Mouse (Mus musculus): ENCODE measurements around the gene Tenm4. TPM values are rescaled to one million over a fixed set of nuclear protein-coding genes. Genes with fewer than 3 reads are reported as not detected.
A peak's percentile ranks its signal among the peaks of the same experiment; 100 is the strongest.

The Tenm4 gene
- polyA plus RNA-seq, 1 experiment from 2014 or later: 0.68 TPM

DNA sequence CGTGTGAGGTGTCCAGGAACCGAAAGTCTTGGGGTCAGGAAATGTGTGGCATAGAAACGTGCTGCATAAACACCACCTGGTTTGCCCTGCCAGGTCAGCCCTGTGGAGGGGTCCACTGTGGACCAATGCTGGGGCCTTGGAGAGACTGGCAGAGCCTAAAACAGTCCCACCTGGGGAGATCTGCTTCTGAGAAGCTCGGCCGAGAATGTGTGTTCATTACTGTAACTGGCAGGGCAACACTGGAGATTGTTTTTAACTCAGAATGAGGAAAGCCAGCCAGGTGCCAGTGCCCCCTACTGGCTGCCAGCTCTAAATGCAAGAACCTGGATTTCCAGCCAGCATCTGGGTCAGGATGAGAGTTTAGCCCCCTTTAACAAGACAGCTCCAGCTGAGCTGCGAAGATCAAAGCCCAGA, 383.2 kb downstream of the Tenm4 start:
- H3K27ac ChIP-seq (ENCODE audit: low read depth): no peak overlapping the region
- no peak overlapping the region for H3K4me2 ChIP-seq (ENCODE audit: low read depth, low read length)
- no peaks in the 10 kb centered on the region for H3K36me3 ChIP-seq (replicated peaks; ENCODE audit: insufficient read depth, low read length)
- H3K4me1 ChIP-seq (ENCODE audit: insufficient read depth): no peaks in the 10 kb centered on the region
- H3K4me3 ChIP-seq (ENCODE audit: low read depth, low read length): no peak overlapping the region
- H3K9me3 ChIP-seq (ENCODE audit: low read length): no peaks in the 10 kb centered on the region
- H3K9ac ChIP-seq (replicated peaks): no peak overlapping the region
- TF ChIP-seq CTCF (IDR thresholded peaks at IDR 0.05; ENCODE audit: low read depth) (peak; percentile 72), EP300 (IDR thresholded peaks at IDR 0.05; ENCODE audit: low read depth) (no peak)
- no peaks in the 10 kb centered on the region for H3K27me3 ChIP-seq (ENCODE audit: insufficient read depth, low read length)
- ATAC-seq (no peak), DNase-seq (no peak)
- 41% methylated on average over 6 of the region's 6 CpGs for WGBS (ENCODE audit: insufficient replicate concordance)

DNA sequence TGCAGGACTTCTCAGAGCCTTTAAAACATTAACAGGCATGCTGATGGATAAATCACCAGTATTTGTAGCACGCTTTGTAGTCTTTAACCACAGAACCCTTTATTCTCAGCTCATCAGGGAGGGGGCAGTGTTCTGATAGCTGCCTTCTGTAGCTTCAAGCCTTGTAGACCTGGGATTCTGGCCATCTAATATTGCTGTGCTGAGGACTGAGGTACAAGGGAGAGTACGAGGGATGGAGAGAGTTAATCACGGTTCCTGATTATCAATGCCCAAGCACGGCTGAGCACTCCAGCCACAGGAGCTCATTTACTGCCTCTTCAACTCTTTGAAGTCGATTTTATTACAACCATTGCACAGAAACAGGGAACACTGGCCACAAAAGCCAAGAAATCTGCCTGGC, 384.2 kb downstream of the Tenm4 start:
- H3K27ac ChIP-seq (ENCODE audit: low read depth): no peak overlapping the region
- DNase-seq: no peak
- H3K36me3 ChIP-seq (replicated peaks; ENCODE audit: insufficient read depth, low read length): no peaks in the 10 kb centered on the region
- no peaks in the 10 kb centered on the region for H3K27me3 ChIP-seq (ENCODE audit: insufficient read depth, low read length)
- 48% methylated on average over 5 of the region's 5 CpGs for WGBS (ENCODE audit: insufficient replicate concordance)
- H3K9ac ChIP-seq (replicated peaks): no peak overlapping the region
- no peaks in the 10 kb centered on the region for H3K4me1 ChIP-seq (ENCODE audit: insufficient read depth)
- H3K4me2 ChIP-seq (ENCODE audit: low read depth, low read length): no peak overlapping the region
- no peaks in the 10 kb centered on the region for H3K9me3 ChIP-seq (ENCODE audit: low read length)
- H3K4me3 ChIP-seq (ENCODE audit: low read depth, low read length): no peak overlapping the region
- ATAC-seq: no peak
- TF ChIP-seq EP300 (IDR thresholded peaks at IDR 0.05; ENCODE audit: low read depth) (no peak), CTCF (IDR thresholded peaks at IDR 0.05; ENCODE audit: low read depth) (no peak)

DNA sequence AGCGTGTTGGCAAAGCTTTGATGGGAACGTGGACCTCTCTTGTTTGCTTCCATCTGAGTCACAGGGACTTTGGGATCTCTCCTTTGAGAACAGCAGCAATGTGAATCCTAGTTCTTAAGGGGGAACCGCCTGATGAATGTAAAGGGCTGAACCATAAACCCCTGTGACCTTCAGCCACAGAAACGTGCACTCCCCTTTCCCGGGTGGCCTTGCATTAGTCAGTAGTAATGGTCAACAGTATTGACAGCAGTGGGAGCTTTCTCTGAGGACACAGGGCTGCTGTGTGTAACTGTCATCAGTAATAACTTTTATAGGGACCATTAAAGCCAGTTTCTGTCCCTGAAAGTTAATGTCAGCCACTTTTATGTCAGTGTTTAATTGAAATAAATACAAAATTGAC, 385.7 kb downstream of the Tenm4 start:
- no peaks in the 10 kb centered on the region for H3K27me3 ChIP-seq (ENCODE audit: insufficient read depth, low read length)
- no peaks in the 10 kb centered on the region for H3K4me1 ChIP-seq (ENCODE audit: insufficient read depth)
- 54% methylated on average over 5 of the region's 5 CpGs for WGBS (ENCODE audit: insufficient replicate concordance)
- no peak for ATAC-seq
- no peaks in the 10 kb centered on the region for H3K9me3 ChIP-seq (ENCODE audit: low read length)
- no peak overlapping the region for H3K4me2 ChIP-seq (ENCODE audit: low read depth, low read length)
- no peak overlapping the region for H3K9ac ChIP-seq (replicated peaks)
- H3K27ac ChIP-seq (ENCODE audit: low read depth): no peak overlapping the region
- DNase-seq: no peak
- H3K36me3 ChIP-seq (replicated peaks; ENCODE audit: insufficient read depth, low read length): no peaks in the 10 kb centered on the region
- TF ChIP-seq CTCF (IDR thresholded peaks at IDR 0.05; ENCODE audit: low read depth): no peak
- no peak for TF ChIP-seq EP300 (IDR thresholded peaks at IDR 0.05; ENCODE audit: low read depth)
- no peak overlapping the region for H3K4me3 ChIP-seq (ENCODE audit: low read depth, low read length)

- no peak overlapping the region for H3K9ac ChIP-seq (replicated peaks)
- 42% methylated on average over 3 of the region's 3 CpGs for WGBS (ENCODE audit: insufficient replicate concordance)
- no peak for DNase-seq
- no peak overlapping the region for H3K4me2 ChIP-seq (ENCODE audit: low read depth, low read length)
- no peaks in the 10 kb centered on the region for H3K36me3 ChIP-seq (replicated peaks; ENCODE audit: insufficient read depth, low read length)
- no peak overlapping the region for H3K27ac ChIP-seq (ENCODE audit: low read depth)
- TF ChIP-seq EP300 (IDR thresholded peaks at IDR 0.05; ENCODE audit: low read depth) (no peak), CTCF (IDR thresholded peaks at IDR 0.05; ENCODE audit: low read depth) (no peak)
- no peaks in the 10 kb centered on the region for H3K4me1 ChIP-seq (ENCODE audit: insufficient read depth)
- ATAC-seq: no peak
- no peaks in the 10 kb centered on the region for H3K9me3 ChIP-seq (ENCODE audit: low read length)
- no peaks in the 10 kb centered on the region for H3K27me3 ChIP-seq (ENCODE audit: insufficient read depth, low read length)
- H3K4me3 ChIP-seq (ENCODE audit: low read depth, low read length): no peak overlapping the region
Measured at GRCm38 (mm10) chr7:96562890-96563289, 391.8 kb downstream of the Tenm4 start.

GRCm38 (mm10) chr7:96563329-96564065, 392.5 kb downstream of the Tenm4 start:
- Histone ChIP-seq H3K4me1 (ENCODE audit: insufficient read depth) (no peaks in the 10 kb centered on the region), H3K9ac (replicated peaks) (no peak overlapping the region), H3K27ac (ENCODE audit: low read depth) (no peak overlapping the region), H3K36me3 (replicated peaks; ENCODE audit: insufficient read depth, low read length) (no peaks in the 10 kb centered on the region), H3K9me3 (ENCODE audit: low read length) (no peaks in the 10 kb centered on the region), H3K4me2 (ENCODE audit: low read depth, low read length) (no peak overlapping the region), H3K27me3 (ENCODE audit: insufficient read depth, low read length) (no peaks in the 10 kb centered on the region), H3K4me3 (ENCODE audit: low read depth, low read length) (no peak overlapping the region)
- no peak for ATAC-seq
- TF ChIP-seq EP300 (IDR thresholded peaks at IDR 0.05; ENCODE audit: low read depth) (no peak), CTCF (IDR thresholded peaks at IDR 0.05; ENCODE audit: low read depth) (no peak)
- WGBS (ENCODE audit: insufficient replicate concordance): 47% methylated on average over 3 of the region's 3 CpGs
- no peak for DNase-seq

DNA sequence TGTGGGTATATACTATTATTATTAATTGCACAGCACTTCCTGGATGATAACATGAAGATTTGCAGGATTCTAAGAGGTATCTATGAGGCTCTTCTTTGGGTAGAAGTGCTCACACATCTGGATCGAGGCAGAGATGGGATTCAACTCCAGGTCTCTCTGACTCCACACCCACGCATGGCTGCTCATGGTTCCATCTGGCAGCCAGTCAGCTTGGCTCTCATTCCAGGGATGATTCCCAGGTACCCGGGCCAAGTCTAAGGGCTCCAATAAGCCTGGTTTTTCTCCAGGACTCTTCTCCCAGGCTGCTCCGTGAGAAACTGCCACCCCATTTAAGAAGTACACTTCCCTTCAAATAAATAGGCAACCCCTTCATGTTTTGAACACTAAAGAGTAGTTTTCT, 394.8 kb downstream of the Tenm4 start:
- ATAC-seq (no peak), DNase-seq (no peak)
- 55% methylated on average over 4 of the region's 4 CpGs for WGBS (ENCODE audit: insufficient replicate concordance)
- Histone ChIP-seq H3K4me3 (ENCODE audit: low read depth, low read length) (no peak overlapping the region), H3K9ac (replicated peaks) (no peak overlapping the region), H3K36me3 (replicated peaks; ENCODE audit: insufficient read depth, low read length) (no peaks in the 10 kb centered on the region), H3K9me3 (ENCODE audit: low read length) (no peaks in the 10 kb centered on the region), H3K4me1 (ENCODE audit: insufficient read depth) (no peaks in the 10 kb centered on the region), H3K27me3 (ENCODE audit: insufficient read depth, low read length) (no peaks in the 10 kb centered on the region), H3K27ac (ENCODE audit: low read depth) (no peak overlapping the region), H3K4me2 (ENCODE audit: low read depth, low read length) (no peak overlapping the region)
- TF ChIP-seq EP300 (IDR thresholded peaks at IDR 0.05; ENCODE audit: low read depth): no peak
- no peak for TF ChIP-seq CTCF (IDR thresholded peaks at IDR 0.05; ENCODE audit: low read depth)

Data from liver, postnatal 0 days (tissue).